Mouse (Mus musculus): Measurements from ENCODE around the gene AC140267.1.
A peak's percentile ranks its signal among the peaks of the same experiment; 100 is the strongest.

The AC140267.1 gene

DNA sequence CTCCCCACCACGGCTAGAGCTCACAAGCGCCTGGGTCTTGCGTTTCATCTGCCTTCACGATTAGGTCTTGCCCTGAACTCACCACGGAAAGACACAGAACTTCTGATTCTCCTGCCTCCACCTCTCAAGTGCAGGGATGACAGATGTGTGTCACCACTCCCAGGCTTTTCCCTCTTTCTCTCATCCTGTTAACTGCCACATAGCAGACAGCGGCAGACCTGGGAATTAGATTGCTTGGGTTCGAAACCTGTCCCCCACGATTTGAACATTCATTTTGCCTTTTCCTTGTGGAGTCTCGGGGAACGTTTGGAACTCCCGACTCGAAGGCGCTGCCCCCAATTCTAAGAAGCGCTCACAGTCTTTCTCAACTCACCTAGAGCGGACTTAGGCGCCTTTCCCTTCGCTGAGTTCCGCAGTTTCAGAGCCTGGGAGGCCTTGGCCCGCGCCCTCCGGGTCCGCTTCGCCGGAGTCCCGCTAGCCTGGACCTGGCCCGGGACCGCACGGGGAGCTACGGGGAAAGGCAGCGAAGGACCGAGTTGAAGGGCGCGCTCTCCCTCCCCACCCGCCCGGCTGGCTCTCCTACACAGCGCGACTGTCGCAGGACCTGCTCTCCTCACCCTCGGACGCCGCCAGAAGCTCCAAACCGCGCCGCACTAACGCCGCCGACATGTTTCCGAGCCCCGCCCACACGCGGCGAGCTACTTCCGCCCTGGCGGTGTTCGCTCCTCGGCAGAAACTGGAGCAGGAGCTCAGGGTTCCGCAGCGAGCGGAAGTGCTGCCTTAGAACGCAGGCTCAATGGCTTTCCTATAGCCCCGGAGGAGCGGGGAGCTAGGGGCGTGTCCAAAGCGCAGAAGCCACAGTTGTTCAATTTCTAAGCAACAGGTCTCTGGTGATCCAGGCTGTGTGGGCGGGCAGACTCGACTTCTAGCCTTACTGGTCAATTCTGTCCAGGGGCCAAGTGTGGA, 28.3 kb downstream of the AC140267.1 start, which contains the start of gene Rps19bp1:
Gene Rps19bp1 (minus strand): TSS at position 706 of the 966 bp plus-strand sequence.
- peak; percentile 90 for DNase-seq (ENCODE audit: low spot score)

DNA sequence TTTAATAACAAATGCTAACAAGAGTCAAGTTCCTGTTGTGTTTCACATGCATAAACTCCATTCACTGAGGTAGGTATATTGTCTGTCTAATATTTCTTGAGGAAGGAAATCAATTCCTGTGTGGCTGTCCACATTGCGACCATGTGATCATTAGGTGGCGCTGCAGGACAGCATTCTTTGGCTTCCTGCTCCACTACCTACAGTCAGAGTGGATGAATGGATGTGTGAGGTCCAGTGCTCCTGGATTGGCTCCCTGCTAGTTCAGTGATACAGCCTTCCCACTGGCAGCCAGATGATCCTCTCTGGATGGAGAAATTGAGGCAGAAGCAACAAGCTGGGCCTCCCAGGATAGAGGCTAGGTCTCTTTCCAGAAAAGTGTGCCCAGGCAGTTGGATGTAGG, 30.6 kb downstream of the AC140267.1 start:
- peak; percentile 43 for DNase-seq (ENCODE audit: low spot score)

DNA sequence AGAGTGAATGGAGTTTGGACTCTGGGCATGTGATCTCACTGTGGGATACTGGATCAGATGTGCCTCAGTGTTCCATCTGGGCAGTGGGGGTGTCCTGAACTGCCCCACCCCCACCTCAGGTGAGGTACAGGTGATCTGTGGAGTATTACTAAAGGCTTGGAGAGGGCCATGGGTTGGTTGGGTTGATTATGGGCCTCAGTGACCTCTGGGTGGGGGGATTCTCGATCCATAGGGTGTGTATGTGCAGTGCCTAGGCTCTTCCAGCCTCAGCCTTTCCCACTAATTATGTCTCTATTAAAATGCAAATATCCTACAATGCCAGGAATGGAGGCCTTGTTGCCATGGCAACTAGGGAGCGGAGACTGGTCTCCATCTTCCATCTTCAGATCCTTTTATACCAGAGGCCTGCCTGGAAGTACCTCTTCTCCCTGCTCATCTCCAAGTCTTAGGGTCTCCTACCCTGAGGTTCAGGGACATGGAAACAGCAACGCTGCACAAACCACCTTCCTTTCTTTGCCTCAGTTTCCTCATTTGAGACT, 36.3 kb downstream of the AC140267.1 start:
- DNase-seq (ENCODE audit: low spot score): no peak

DNA sequence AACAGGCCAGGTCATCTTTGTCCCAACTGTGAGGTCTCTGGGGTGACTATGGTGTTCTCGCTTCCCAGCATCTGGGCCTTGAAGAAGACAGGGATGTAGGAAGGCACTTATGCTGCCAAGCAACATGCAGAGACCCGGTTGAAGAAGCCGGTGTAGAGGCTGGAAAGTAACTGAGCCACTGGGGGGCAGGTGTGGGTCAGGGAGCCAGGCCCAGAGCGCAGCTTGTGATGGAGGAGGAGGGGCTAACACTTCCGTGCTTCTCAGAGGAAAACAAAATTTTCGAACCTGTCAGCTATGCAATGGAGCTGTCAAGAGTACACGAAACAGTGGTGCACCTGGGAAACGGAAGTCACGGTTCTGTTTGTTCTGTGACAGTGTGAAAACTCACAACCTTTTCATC, 41.5 kb downstream of the AC140267.1 start:
- no peak for DNase-seq (ENCODE audit: low spot score)

DNA sequence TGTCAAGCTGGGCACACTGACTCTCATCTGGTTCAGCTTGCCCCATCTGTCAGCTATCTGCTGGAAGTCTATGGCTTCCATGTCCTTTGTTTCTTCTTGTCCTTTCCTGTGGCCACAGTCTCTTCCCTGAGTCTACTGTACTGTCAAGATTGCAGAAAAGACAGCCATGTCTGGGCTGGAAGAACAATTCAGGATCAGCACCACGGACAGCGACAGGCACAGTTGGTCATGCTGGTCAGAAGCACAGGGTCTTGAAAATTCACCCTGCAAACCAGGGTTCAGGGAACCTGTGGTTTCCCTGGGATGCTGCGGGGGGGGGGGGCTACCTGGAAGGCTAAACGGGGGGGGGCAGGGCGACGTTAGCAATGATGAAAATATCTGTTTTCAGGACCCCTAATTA, 42.0 kb downstream of the AC140267.1 start:
- DNase-seq (ENCODE audit: low spot score): no peak

DNA sequence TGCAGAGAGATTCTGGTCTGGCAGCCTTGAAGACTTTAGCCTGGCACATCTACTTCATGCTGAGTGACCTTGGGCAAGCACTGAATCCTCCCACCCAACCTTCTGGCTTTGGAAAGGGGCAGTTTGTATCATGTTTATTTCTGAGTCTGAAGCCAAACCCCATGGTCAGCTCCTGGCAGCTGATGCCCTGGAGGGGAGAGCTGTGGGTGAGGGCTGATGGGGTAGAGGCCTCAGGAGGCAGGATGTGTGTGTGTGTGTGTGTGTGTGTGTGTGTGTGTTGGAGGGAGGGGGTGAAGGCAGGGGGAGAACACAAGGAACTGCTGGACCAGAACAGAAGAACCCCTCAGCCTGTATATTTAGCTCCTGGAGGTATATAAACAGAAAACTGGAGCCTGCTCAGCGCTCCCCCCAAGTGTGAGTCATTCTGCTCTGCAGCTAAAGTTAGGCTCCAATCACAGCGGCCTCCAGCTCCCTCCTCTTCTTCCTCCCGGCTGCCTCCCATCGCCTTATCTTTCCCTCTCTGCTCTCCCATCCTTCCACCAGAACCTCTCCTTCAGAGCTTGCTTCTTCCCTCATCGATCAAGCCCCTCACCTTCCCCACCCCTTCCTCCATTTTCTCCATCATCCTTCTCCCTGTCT, 42.6 kb downstream of the AC140267.1 start:
- no peak for DNase-seq (ENCODE audit: low spot score)

DNA sequence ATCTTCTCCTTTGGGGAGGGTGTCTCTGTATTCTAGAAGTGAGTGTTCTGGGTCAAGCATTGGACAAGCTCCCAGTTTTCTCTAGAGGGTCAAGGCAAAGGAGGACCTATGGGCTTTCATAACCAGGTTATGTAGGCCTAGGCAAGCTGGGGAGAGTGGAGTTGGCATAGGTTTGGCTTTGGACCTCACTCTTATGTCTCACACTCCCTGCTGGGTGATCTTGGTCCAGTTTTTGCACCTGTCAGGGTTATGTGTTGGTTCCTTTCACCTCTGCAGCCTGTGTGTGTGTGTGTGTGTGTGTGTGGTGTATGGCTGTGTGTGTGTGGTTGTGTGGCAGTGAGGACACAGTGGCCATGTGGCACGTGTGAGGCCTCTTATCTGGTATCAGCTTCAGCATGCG, 43.4 kb downstream of the AC140267.1 start:
- DNase-seq (ENCODE audit: low spot score): no peak

DNA sequence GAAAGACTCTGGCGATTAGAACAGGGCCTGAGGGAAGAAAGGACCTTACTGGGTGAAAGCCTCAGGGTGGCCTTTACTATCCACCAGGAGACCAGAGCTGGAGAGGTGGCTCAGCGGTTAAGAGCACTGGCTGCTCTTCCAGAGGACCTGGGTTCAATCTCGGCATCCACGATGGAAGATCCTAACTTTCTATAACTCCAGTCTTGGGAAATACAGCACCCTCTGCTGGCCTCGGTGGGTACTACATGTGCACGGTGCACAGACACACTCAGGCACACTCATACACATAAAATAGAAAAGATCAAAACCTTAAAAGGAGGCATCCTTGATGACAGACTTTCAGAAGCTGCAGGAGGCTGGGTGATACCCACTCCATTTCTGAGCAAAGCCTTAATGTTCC, 45.0 kb downstream of the AC140267.1 start:
- DNase-seq (ENCODE audit: low spot score): peak; percentile 47

All from spleen, adult 12 weeks (tissue).